Mouse (Mus musculus): Measurements from ENCODE around the gene Exoc3. TPM values are rescaled to one million over a fixed set of nuclear protein-coding genes. Genes with fewer than 3 reads are reported as not detected.

The Exoc3 gene
- polyA plus RNA-seq, 1 experiment from 2014 or later = 79.2 TPM

DNA sequence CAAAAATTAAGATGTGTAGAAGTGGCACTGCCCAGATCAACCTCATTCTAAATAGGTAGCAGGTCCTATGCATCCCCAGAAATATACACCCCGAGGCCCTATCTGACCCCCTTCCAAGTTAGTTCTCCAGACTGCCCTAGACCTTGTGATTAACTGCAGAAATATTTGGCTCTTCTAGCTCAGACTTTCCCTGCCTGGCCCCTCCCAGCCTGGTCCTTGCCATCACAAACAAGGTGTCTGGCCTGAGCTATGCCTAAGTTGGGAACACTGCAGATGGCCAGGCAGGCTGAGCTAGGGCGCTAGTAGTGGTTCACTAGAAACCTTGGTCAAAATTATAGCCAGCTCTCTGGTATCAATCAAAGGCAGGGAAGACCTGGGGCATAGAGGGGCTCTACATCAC, 41.0 kb downstream of the Exoc3 start:
- H3K4me1 ChIP-seq (replicated peaks) = peaks cover 13% of the 10 kb centered on the region
- 81% methylated on average over 2 of the region's 2 CpGs for WGBS
- no peaks in the 10 kb centered on the region for H3K9me3 ChIP-seq
- H3K4me3 ChIP-seq = no peak overlapping the region
- H3K27me3 ChIP-seq (ENCODE audit: insufficient read depth, poor library complexity, severe bottlenecking) = no peaks in the 10 kb centered on the region
- no peak for DNase-seq (ENCODE audit: low spot score)
- peaks cover 30% of the 10 kb centered on the region for H3K36me3 ChIP-seq
- H3K27ac ChIP-seq = no peak overlapping the region

- no peaks in the 10 kb centered on the region for H3K9me3 ChIP-seq
- no peaks in the 10 kb centered on the region for H3K27me3 ChIP-seq (ENCODE audit: insufficient read depth, poor library complexity, severe bottlenecking)
- peak overlapping the region; percentile 72 for H3K27ac ChIP-seq
- DNase-seq (ENCODE audit: low spot score) = no peak
- H3K4me3 ChIP-seq = peak overlapping the region; percentile 58
- 18% methylated on average over 9 of the region's 9 CpGs for WGBS
- H3K4me1 ChIP-seq (replicated peaks) = peaks cover 13% of the 10 kb centered on the region
- peaks cover 26% of the 10 kb centered on the region for H3K36me3 ChIP-seq
Observed at GRCm38 (mm10) chr13:74167057-74167413, 41.5 kb downstream of the Exoc3 start.

GRCm38 (mm10) chr13:74166348-74167056, 42.0 kb downstream of the Exoc3 start:
- peak; percentile 52 for DNase-seq (ENCODE audit: low spot score)
- Histone ChIP-seq H3K36me3 (peaks cover 21% of the 10 kb centered on the region), H3K9me3 (no peaks in the 10 kb centered on the region), H3K27me3 (ENCODE audit: insufficient read depth, poor library complexity, severe bottlenecking) (no peaks in the 10 kb centered on the region), H3K4me3 (peak overlapping the region; percentile 58), H3K27ac (peak overlapping the region; percentile 72), H3K4me1 (replicated peaks) (peaks cover 13% of the 10 kb centered on the region)
- WGBS = 11% methylated on average over 19 of the region's 19 CpGs

DNA sequence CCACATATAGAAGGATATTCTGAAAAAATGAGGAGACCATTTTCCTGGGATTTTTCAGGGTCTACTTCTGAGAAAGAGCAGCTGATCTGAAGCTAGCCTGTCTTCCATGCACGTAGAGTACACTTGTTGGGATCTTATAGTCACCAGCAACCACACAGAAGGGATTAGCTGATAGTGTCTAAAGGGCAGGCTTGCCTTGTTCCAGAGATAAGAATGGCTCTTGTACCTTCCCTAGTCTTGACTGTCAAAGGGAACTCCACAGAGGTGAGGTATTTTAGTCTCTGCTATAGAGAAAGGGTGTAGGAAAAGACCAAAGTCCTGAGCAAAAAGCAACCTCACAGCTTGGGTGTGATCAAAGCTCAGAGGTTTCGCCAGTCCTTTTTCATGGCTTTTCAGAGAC, 61.2 kb downstream of the Exoc3 start:
- Histone ChIP-seq H3K9me3 (no peaks in the 10 kb centered on the region), H3K36me3 (no peaks in the 10 kb centered on the region), H3K27me3 (ENCODE audit: insufficient read depth, poor library complexity, severe bottlenecking) (no peaks in the 10 kb centered on the region), H3K4me3 (no peak overlapping the region), H3K4me1 (replicated peaks) (no peaks in the 10 kb centered on the region), H3K27ac (no peak overlapping the region)
- no peak for DNase-seq (ENCODE audit: low spot score)
- 79% methylated on average over 2 of the region's 2 CpGs for WGBS

GRCm38 (mm10) chr13:74145983-74146622, 62.4 kb downstream of the Exoc3 start:
- Histone ChIP-seq H3K4me3 (no peak overlapping the region), H3K9me3 (no peaks in the 10 kb centered on the region), H3K36me3 (no peaks in the 10 kb centered on the region), H3K27ac (no peak overlapping the region), H3K4me1 (replicated peaks) (no peaks in the 10 kb centered on the region), H3K27me3 (ENCODE audit: insufficient read depth, poor library complexity, severe bottlenecking) (no peaks in the 10 kb centered on the region)
- WGBS = 88% methylated on average over 3 of the region's 3 CpGs
- no peak for DNase-seq (ENCODE audit: low spot score)

DNA sequence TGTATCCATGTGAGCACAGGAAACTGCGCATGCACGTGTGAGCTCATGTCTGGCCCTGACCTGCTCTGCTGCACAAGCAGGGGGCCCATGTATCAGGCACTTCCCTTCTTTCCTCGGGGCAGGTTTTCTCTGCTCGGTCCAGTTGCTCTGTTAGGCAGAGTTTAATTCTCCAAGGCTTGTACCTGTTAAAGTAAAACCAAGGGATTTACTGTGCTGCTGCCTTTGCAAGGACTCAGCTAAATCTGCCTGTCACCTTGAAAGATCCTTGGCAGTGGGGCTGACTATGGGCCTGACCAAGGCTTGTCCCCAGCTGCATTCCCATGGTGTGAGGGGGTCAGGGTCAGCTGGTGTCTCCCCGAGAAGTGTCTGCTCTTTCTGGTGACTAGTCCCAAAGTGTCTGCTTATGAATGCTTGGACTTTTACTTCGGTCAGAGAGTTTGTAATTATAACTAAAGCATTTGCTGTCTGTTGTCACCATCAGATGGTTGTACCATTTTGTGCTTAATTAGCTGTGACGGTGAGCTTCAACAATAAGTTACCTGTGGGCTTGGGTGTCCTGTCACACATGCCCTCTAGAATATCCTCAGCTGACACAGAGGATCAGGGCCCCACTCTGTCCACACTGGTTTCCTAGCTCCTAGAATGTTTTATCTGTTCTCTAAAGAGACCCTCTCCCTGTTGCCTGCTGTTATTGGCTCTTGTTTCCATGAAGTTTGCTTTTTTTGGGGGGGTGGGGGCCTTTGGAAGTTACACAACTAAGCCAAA, 64.2 kb downstream of the Exoc3 start:
- H3K36me3 ChIP-seq = no peaks in the 10 kb centered on the region
- H3K9me3 ChIP-seq = no peaks in the 10 kb centered on the region
- H3K27me3 ChIP-seq (ENCODE audit: insufficient read depth, poor library complexity, severe bottlenecking) = no peaks in the 10 kb centered on the region
- no peak overlapping the region for H3K27ac ChIP-seq
- no peak overlapping the region for H3K4me3 ChIP-seq
- H3K4me1 ChIP-seq (replicated peaks) = no peaks in the 10 kb centered on the region
- DNase-seq (ENCODE audit: low spot score) = no peak
- WGBS = 78% methylated on average over 7 of the region's 7 CpGs

DNA sequence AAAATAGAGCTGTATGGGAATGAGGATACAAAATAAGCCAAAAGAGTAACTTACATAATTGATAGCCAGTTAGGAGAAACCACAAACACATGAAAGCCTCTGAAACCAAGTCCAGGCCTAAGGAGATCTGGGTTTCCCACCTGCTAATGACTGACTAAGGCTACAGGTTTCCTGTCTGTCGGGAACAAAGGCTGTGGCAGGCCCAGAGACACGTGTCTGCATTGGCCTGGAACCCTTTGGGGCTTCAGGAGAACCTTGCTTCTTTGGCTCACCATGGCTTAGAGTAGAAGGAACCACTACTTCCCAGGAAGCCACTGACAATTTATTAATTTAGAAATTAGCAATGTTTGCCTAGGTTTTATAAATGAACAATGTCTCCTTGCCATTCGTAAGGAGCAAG, 65.2 kb downstream of the Exoc3 start:
- 82% methylated on average over 3 of the region's 3 CpGs for WGBS
- Histone ChIP-seq H3K9me3 (no peaks in the 10 kb centered on the region), H3K4me1 (replicated peaks) (no peaks in the 10 kb centered on the region), H3K4me3 (no peak overlapping the region), H3K27me3 (ENCODE audit: insufficient read depth, poor library complexity, severe bottlenecking) (no peaks in the 10 kb centered on the region), H3K27ac (no peak overlapping the region), H3K36me3 (no peaks in the 10 kb centered on the region)
- DNase-seq (ENCODE audit: low spot score) = no peak

GRCm38 (mm10) chr13:74140793-74141192, 67.7 kb downstream of the Exoc3 start:
- no peaks in the 10 kb centered on the region for H3K9me3 ChIP-seq
- H3K4me3 ChIP-seq = no peak overlapping the region
- DNase-seq (ENCODE audit: low spot score) = no peak
- no peaks in the 10 kb centered on the region for H3K4me1 ChIP-seq (replicated peaks)
- WGBS = 92% methylated on average over 6 of the region's 6 CpGs
- H3K27ac ChIP-seq = no peak overlapping the region
- H3K36me3 ChIP-seq = no peaks in the 10 kb centered on the region
- H3K27me3 ChIP-seq (ENCODE audit: insufficient read depth, poor library complexity, severe bottlenecking) = no peaks in the 10 kb centered on the region

GRCm38 (mm10) chr13:74138906-74139647, 69.5 kb downstream of the Exoc3 start:
- no peaks in the 10 kb centered on the region for H3K4me1 ChIP-seq (replicated peaks)
- H3K9me3 ChIP-seq = no peaks in the 10 kb centered on the region
- WGBS = 89% methylated on average over 7 of the region's 7 CpGs
- H3K36me3 ChIP-seq = no peaks in the 10 kb centered on the region
- H3K27ac ChIP-seq = no peak overlapping the region
- H3K27me3 ChIP-seq (ENCODE audit: insufficient read depth, poor library complexity, severe bottlenecking) = no peaks in the 10 kb centered on the region
- no peak for DNase-seq (ENCODE audit: low spot score)
- no peak overlapping the region for H3K4me3 ChIP-seq

DNA sequence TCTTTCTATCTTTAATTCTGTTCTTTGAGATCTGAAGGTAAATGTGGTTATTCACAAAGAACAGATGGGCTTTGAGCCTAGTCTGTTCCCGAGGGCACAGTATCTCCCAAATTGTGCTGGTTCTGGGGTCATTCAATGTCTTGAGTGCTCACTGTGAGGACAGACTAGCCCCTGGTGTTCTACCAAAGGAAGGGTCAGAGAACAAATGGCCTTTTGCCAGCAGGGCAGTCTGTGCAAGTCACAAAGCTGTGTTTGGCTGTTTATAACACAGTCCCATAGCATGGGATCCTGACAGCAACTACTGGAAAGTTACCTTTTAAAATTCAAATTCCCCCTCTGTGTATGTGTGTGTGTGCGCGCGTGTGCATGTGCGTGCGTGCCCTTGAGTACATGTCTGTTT, 78.6 kb downstream of the Exoc3 start:
- H3K27me3 ChIP-seq (ENCODE audit: insufficient read depth, poor library complexity, severe bottlenecking) = 0 out of 2 replicates have a peak, but pooled peaks cover 3% of the 10 kb centered on the region
- H3K9me3 ChIP-seq = no peaks in the 10 kb centered on the region
- 89% methylated on average over 6 of the region's 6 CpGs for WGBS
- no peak overlapping the region for H3K4me3 ChIP-seq
- no peaks in the 10 kb centered on the region for H3K4me1 ChIP-seq (replicated peaks)
- H3K36me3 ChIP-seq = no peaks in the 10 kb centered on the region
- no peak for DNase-seq (ENCODE audit: low spot score)
- no peak overlapping the region for H3K27ac ChIP-seq

DNA sequence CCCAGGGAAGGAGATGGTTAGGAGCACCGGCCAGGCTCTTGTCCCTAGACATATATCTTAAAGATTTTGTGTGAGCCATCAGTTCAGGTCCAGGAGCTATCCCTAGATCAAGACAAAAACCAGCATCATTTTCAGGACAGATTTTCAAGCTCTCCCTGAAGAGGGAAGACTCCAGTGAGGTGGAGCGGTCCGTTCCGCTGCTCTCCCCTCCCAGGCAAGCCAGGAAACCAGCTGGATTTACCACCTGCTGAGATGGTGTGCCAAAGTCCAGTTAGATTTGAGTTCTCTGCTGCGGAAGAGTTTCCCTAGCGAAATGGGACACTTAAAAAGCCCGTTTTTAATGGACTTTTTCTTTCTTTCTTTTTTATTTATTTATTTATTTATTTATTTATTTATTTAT, 81.0 kb downstream of the Exoc3 start:
- no peak overlapping the region for H3K27ac ChIP-seq
- WGBS = 75% methylated on average over 7 of the region's 7 CpGs
- H3K4me3 ChIP-seq = no peak overlapping the region

DNA sequence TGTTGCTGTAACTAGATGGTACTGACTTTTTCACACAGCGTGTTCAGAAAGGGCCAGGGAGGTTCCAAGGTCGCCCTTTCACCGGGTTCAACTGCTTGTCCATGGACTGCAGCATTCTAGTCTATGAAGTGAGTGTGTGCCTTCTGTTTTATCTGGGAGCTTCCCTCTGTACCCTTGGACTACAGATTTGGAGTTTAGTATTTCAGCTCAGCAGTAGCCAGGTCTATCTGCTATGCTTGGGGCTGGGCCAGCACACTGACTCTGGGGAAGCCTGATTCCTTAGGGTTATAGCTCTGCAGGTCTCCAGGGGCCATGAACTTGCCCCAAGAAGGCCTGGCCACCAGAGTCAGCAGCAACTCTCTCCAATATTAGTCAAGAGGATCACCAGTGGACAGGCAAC, 85.9 kb downstream of the Exoc3 start:
- DNase-seq (ENCODE audit: low spot score) = no peak
- no peak overlapping the region for H3K4me3 ChIP-seq
- H3K27ac ChIP-seq = no peak overlapping the region
- H3K27me3 ChIP-seq (ENCODE audit: insufficient read depth, poor library complexity, severe bottlenecking) = peaks cover 69% of the 10 kb centered on the region
- no peaks in the 10 kb centered on the region for H3K9me3 ChIP-seq
- no peaks in the 10 kb centered on the region for H3K36me3 ChIP-seq
- peaks cover 7% of the 10 kb centered on the region for H3K4me1 ChIP-seq (replicated peaks)
- 76% methylated on average over 3 of the region's 3 CpGs for WGBS

More for the DNA sequence above, 81.0 kb downstream of the Exoc3 start:
- Histone ChIP-seq H3K27me3 (ENCODE audit: insufficient read depth, poor library complexity, severe bottlenecking) (peaks cover 24% of the 10 kb centered on the region), H3K9me3 (no peaks in the 10 kb centered on the region), H3K36me3 (no peaks in the 10 kb centered on the region), H3K4me1 (replicated peaks) (no peaks in the 10 kb centered on the region)
- DNase-seq (ENCODE audit: low spot score) = no peak
